Mouse (Mus musculus): ENCODE results near the gene Cyp4x1. TPM values are rescaled to one million over a fixed set of nuclear protein-coding genes. Genes with fewer than 3 reads are reported as not detected.
A peak's percentile ranks its signal among the peaks of the same experiment; 100 is the strongest.

Cyp4x1 gene
- polyA plus RNA-seq, 1 experiment from 2014 or later: 11.5 TPM

DNA sequence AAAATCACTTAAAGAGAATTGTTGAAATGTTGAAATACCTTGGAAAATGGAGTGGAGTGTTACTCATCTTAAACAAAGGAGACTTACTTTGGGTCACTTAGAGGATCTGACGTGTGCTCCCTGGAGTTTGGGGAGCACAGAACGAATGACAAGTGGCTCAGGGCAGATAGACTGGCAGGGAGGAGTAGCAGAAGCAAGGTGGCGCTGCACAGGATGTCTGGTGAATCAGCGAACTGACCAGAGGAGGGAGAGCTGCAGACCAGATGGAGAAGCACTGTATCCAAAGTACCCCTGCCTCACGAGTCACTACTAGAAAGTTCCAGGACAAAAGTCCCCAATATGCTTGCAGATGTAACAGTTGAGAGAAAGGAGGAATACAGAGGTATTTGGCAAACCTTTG, 20.8 kb downstream of the Cyp4x1 start:
- Histone ChIP-seq H3K36me3 (no peaks in the 10 kb centered on the region), H3K9ac (no peak overlapping the region), H3K4me3 (no peak overlapping the region), H3K9me3 (no peaks in the 10 kb centered on the region), H3K4me2 (no peak overlapping the region), H3K4me1 (replicated peaks) (no peaks in the 10 kb centered on the region), H3K27ac (replicated peaks) (no peak overlapping the region), H3K27me3 (no peaks in the 10 kb centered on the region; the same call in 1 of the 2 replicates)
- 21% methylated on average over 5 of the region's 5 CpGs for WGBS
- ATAC-seq (ENCODE audit: low FRiP score, low read depth): no peak

DNA sequence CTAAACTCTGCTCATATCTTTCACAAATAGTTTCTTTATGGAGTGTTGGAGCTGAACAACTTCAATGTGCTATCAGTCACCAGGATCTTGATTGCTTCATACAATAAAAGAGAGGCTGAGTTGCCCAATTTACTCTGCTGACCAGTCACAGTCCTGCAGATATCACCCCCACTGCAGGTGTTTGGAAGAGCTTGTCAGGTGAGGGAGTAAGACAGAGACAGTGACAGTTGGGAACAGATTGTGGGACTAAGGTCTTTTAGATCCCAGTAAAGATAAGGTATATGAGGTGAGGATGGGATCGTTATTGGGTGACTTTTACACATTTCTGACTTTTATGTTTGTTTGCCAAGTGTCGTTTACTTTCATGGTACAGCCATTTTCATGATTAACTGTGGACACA, 22.9 kb downstream of the Cyp4x1 start:
- no peak overlapping the region for H3K4me2 ChIP-seq
- ATAC-seq (ENCODE audit: low FRiP score, low read depth): no peak
- no peak overlapping the region for H3K4me3 ChIP-seq
- H3K27ac ChIP-seq (replicated peaks): no peak overlapping the region
- no peak overlapping the region for H3K9ac ChIP-seq
- no peaks in the 10 kb centered on the region; the same call in 1 of the 2 replicates for H3K27me3 ChIP-seq
- no peaks in the 10 kb centered on the region for H3K9me3 ChIP-seq
- no peaks in the 10 kb centered on the region for H3K36me3 ChIP-seq
- WGBS: 86% methylated on average over 2 of the region's 2 CpGs
- no peaks in the 10 kb centered on the region for H3K4me1 ChIP-seq (replicated peaks)

DNA sequence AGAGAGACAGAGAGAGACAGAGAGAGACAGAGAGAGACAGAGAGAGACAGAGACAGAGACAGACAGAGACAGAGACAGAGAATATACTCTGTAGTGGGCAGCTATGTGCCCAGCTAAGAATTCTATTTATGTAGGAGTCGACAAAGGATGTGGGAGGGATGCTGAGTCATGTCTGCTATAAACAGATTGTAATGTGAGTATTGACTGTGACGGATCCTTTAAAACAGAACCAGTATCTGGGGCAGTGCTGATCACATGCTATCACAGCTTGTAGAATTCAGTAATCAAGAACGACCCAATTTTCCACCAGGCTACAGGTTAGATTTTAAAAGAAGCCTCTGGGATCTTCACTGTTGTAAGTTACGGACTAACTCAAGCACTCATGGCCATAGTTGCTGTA, 30.6 kb downstream of the Cyp4x1 start:
- Histone ChIP-seq H3K9me3 (no peaks in the 10 kb centered on the region), H3K9ac (no peak overlapping the region), H3K27ac (replicated peaks) (no peak overlapping the region), H3K4me3 (no peak overlapping the region), H3K27me3 (0 out of 2 replicates have a peak, but pooled peaks cover 5% of the 10 kb centered on the region), H3K4me2 (no peak overlapping the region), H3K36me3 (no peaks in the 10 kb centered on the region), H3K4me1 (replicated peaks) (no peaks in the 10 kb centered on the region)
- ATAC-seq (ENCODE audit: low FRiP score, low read depth): no peak
- 73% methylated on average over 4 of the region's 4 CpGs for WGBS

DNA sequence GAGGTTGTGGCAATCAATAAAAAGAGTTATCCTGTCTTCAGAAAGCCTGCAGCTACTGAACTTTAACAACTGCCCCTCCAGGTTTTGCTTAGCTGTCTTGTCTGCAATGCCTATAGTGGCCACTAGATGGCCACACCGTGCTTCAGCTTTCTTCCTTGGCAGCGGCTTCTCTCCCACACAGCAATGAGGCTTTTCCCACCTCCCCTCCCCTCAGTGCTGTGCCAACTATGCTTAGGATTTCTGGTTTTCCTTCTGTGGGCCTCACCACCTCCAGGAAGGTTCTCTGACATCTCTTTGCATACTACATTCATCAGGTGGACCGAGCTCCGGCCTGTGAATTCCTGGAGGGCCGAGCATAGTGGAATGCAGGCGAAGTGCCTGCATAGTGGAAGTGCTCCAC, 32.4 kb downstream of the Cyp4x1 start:
- peak; percentile 74 for ATAC-seq (ENCODE audit: low FRiP score, low read depth)
- H3K9me3 ChIP-seq: no peaks in the 10 kb centered on the region
- no peaks in the 10 kb centered on the region for H3K36me3 ChIP-seq
- no peak overlapping the region for H3K9ac ChIP-seq
- 35% methylated on average over 6 of the region's 6 CpGs for WGBS
- no peak overlapping the region for H3K4me3 ChIP-seq
- no peak overlapping the region for H3K27ac ChIP-seq (replicated peaks)
- H3K4me1 ChIP-seq (replicated peaks): peaks cover 5% of the 10 kb centered on the region
- H3K4me2 ChIP-seq: no peak overlapping the region
- peaks cover 9% of the 10 kb centered on the region for H3K27me3 ChIP-seq

DNA sequence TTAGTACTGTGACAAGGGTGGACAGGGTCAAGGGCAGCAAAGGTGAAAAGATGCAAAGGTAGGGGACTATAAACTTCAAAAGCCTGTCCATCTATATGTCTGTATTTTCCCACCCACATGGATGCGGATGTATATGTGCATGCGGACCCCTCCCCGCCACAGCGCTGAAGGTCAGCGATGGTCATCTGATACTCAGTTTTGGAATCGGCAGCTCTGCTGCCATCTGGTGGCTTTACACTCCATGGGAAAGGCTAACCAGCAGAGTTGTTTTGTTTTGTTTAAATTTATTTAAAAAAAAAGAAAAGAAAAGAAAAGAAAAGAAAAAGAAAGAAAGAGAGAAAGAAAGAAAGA, 37.0 kb downstream of the Cyp4x1 start:
- no peak for ATAC-seq (ENCODE audit: low FRiP score, low read depth)
- Histone ChIP-seq H3K36me3 (no peaks in the 10 kb centered on the region), H3K9ac (no peak overlapping the region), H3K4me2 (peak overlapping the region; percentile 95), H3K27ac (replicated peaks) (no peak overlapping the region), H3K4me1 (replicated peaks) (peaks cover 19% of the 10 kb centered on the region), H3K27me3 (peaks cover 35% of the 10 kb centered on the region), H3K4me3 (peak overlapping the region; percentile 22), H3K9me3 (no peaks in the 10 kb centered on the region)
- under 1% methylated on average over 6 of the region's 6 CpGs for WGBS

DNA sequence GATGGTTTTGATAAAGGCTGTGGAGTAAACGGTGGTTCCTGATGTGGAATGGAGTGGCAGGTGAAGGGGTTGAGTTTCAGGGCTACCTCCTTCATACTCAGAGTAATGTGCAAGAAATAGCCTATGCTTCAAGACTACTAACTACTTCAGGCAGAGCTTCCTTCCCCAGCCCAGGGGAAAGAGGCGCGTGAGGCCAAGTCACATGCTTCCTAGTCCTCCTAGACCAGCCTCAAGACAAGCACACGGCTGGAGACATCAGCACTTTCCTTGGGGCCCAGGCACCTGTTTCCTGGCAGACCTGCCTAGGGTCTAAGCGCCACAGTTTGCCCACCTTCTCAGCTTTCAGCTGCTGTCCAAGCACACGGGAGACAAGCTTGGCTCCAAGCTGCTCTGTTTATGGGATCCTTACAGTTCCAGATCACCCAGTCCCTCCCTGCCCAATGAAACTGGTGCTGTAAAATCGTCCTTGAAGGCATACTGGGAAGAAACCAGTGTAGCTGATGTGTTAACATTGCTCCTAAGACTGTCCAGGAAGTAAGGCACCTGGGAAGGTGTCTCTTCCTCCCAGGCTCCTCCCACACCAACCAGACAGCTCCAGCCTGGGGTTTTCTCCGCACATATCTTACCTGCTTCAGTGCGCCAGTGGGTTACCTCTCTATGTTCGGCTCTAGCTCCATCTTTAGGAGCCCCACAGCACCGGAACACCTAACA, 37.5 kb downstream of the Cyp4x1 start:
- H3K9me3 ChIP-seq: no peaks in the 10 kb centered on the region

DNA sequence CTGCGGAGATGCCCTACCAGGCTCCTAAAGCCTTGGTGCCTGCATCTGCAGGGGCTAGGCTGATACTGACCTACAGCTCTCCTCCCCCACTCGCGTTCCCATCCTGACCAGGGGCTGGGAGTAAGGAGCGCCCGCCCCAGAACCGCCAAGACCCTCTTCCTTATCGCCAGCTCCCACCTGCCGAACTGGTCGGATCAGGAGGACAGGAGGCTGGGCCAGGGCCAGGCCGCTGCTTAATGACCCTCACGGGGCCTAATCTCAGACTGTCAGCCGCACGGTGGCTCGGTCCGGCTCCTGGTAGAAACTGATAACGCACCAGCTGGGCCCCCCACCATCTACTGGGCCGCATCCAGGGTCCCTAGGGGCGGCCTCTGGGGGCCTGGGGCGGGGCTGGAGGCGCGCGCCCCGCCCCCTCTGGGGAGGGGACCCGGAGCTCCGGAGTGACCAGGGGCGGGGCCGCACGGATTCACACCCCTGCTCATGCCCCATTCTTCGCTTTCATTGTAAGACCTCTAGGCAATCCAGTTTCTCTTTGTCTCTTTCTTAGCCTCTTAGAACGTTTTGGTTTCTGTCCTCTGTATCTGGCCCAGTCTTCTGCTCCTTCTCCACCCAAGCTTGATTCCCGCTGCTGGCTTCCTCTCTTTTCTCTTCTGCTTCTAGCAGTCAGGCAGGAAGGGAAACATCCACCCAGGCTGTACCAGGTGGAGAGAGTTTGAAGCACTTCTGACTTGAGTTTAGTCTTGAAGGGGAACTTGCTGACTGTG, 38.2 kb downstream of the Cyp4x1 start:
- Histone ChIP-seq H3K4me2 (peak overlapping the region; percentile 95), H3K9me3 (no peaks in the 10 kb centered on the region), H3K27me3 (peaks cover 31% of the 10 kb centered on the region), H3K27ac (replicated peaks) (no peak overlapping the region), H3K4me1 (replicated peaks) (peaks cover 19% of the 10 kb centered on the region), H3K4me3 (peak overlapping the region; percentile 47), H3K9ac (peak overlapping the region; percentile 52), H3K36me3 (no peaks in the 10 kb centered on the region)
- peak; percentile 73 for ATAC-seq (ENCODE audit: low FRiP score, low read depth)
- 1% methylated on average over 31 of the region's 31 CpGs for WGBS

More for the DNA sequence above, 37.5 kb downstream of the Cyp4x1 start:
- H3K4me3 ChIP-seq: peak overlapping the region; percentile 47
- WGBS: 26% methylated on average over 11 of the region's 11 CpGs
- peak overlapping the region; percentile 95 for H3K4me2 ChIP-seq
- no peaks in the 10 kb centered on the region for H3K36me3 ChIP-seq
- peak; percentile 37; the same call in 1 of the 2 replicates for ATAC-seq (ENCODE audit: low FRiP score, low read depth)
- peaks cover 19% of the 10 kb centered on the region for H3K4me1 ChIP-seq (replicated peaks)
- H3K27me3 ChIP-seq: peaks cover 35% of the 10 kb centered on the region
- no peak overlapping the region for H3K9ac ChIP-seq
- no peak overlapping the region for H3K27ac ChIP-seq (replicated peaks)

DNA sequence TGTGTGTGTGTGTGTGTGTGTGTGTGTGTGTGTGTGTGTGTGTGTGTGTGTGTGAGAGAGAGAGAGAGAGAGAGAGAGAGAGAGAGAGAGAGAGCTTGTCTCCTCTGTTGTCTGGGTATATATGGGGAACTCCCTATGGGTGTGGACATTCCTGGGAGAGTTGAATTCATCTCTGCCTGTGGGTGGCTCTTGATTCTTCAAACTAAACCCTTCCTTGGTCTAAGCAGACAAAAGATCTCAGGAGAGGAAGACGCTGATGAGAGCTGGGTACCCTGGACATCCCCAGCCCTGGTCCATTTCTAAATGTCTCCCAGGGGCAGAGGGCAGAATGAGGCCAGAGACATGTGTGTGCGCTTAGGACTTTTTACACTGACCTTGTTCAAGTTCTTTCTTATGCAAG, 40.0 kb downstream of the Cyp4x1 start:
- ATAC-seq (ENCODE audit: low FRiP score, low read depth): no peak
- no peak overlapping the region for H3K4me3 ChIP-seq
- 79% methylated on average over 2 of the region's 2 CpGs for WGBS
- H3K27me3 ChIP-seq: peaks cover 33% of the 10 kb centered on the region
- peaks cover 19% of the 10 kb centered on the region for H3K4me1 ChIP-seq (replicated peaks)
- no peak overlapping the region for H3K9ac ChIP-seq
- no peaks in the 10 kb centered on the region for H3K36me3 ChIP-seq
- no peaks in the 10 kb centered on the region for H3K9me3 ChIP-seq
- no peak overlapping the region for H3K4me2 ChIP-seq
- H3K27ac ChIP-seq (replicated peaks): no peak overlapping the region

DNA sequence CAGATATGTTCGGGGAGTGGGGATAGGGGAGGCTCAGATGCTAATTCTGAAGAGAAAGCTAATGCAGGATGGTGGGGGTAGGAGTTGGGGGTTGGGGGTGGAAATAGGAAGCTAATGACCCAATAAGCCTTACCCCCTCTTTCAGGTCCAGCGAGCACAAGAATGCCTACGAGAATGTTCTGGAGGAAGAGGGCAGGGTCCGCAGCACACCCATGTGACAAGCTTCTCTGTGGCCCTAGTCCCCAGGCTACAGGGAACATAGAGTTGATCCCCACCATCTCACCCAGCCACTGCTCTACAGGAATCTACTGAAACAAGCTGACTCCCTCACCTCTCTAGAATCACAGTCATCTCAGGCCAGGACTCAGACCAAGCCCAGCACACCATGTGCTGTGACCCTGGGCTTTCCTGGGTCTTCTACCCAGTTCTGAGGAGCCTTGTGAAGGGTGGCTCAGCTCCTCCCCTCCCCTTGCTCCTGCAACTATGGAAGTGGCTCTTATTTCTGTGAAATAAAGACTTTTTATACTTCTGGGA, 40.7 kb downstream of the Cyp4x1 start:
- Histone ChIP-seq H3K4me3 (no peak overlapping the region), H3K36me3 (no peaks in the 10 kb centered on the region), H3K9me3 (no peaks in the 10 kb centered on the region), H3K9ac (no peak overlapping the region), H3K27ac (replicated peaks) (no peak overlapping the region), H3K27me3 (peaks cover 36% of the 10 kb centered on the region), H3K4me1 (replicated peaks) (peaks cover 19% of the 10 kb centered on the region), H3K4me2 (no peak overlapping the region)
- ATAC-seq (ENCODE audit: low FRiP score, low read depth): no peak
- WGBS: 79% methylated on average over 4 of the region's 4 CpGs

DNA sequence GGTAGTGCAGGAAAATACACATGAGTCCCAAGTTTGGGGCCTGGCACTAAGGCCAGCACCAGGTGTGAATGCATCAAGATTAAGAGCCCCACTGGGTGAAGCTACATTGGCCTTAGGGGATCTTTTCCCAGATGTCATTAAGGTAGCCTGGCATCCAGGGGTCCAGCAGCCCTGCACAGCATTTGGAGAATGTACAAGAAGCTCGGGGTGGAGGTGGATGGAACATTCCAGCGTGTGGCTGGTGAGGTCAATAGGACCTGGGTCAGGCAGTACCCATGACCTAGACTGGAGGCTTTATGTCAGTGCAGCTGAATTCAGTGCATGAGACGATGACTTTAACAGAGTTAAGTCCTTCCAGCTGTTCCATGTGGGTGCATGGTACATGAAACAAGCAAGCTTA, 42.3 kb downstream of the Cyp4x1 start:
- peaks cover 33% of the 10 kb centered on the region for H3K27me3 ChIP-seq
- no peaks in the 10 kb centered on the region for H3K36me3 ChIP-seq
- no peaks in the 10 kb centered on the region for H3K9me3 ChIP-seq
- WGBS: 88% methylated on average over 3 of the region's 3 CpGs
- ATAC-seq (ENCODE audit: low FRiP score, low read depth): no peak
- H3K4me1 ChIP-seq (replicated peaks): peaks cover 15% of the 10 kb centered on the region
- H3K4me3 ChIP-seq: no peak overlapping the region
- no peak overlapping the region for H3K9ac ChIP-seq
- no peak overlapping the region for H3K4me2 ChIP-seq
- no peak overlapping the region for H3K27ac ChIP-seq (replicated peaks)

DNA sequence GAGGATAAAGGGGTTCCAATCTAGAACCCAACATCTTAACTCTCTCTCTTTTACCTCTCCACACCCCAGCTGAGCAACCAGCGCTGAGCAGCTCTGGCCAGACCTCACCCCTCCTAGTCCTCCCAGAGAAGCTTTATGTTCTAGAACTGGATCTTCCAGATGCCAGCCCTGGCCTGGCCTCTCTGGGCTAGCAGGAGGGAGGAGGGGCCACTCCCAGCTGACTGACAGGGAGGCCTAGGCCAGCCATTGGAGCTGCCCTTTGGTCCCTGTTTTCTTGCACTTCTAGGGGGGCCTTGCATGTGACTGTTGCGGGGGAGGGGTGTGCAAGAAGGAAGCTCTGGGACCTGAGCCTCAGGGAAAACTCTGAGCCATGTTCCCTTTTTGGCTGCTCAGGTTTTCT, 43.5 kb downstream of the Cyp4x1 start:
- Histone ChIP-seq H3K27ac (replicated peaks) (no peak overlapping the region), H3K4me2 (no peak overlapping the region), H3K4me1 (replicated peaks) (peaks cover 3% of the 10 kb centered on the region), H3K9me3 (no peaks in the 10 kb centered on the region), H3K9ac (no peak overlapping the region), H3K27me3 (peaks cover 21% of the 10 kb centered on the region), H3K36me3 (no peaks in the 10 kb centered on the region), H3K4me3 (no peak overlapping the region)
- no peak for ATAC-seq (ENCODE audit: low FRiP score, low read depth)
- 65% methylated on average over 2 of the region's 2 CpGs for WGBS

DNA sequence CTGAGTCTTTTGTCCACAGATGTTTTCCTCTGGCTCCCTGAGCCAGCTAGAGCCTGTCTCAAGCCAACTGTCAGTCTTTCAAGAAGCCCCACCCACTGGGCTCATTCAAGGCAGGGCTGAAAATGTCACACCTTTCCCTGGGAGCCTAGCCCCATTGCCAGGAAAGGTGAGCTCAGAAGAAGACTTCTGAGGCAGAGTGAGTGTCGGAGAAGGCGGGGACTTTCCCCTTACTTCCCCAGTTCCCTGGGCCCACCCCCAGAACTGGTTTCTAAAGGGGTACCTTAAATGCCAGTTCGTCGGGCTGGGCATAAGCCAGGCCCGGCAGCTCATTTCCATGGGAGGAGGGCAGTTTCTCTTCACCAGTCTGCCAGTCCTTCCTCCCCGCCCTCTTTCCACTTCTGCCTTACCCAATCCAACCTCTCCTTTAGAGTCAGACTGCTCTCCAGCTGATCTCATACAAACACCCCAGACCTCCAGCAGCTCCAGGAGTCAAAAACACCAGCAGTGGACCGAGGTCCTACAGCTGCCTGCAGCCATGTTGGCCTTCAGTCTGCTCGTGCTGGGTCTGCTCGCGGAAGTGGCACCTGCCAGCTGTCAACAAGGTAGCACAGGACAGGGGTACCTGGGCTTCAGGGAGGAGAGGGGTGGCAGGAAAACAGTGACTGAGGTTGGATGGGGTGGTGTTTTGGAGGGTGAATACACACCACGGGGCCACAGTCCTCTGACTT, 45.3 kb downstream of the Cyp4x1 start, which contains the start of gene Pdzk1ip1:
TSS of gene Pdzk1ip1 (plus strand) at position 98 of the 728 bp plus-strand sequence.
- no peak within 1 kb of the TSS for H3K4me3 ChIP-seq
- H3K36me3 ChIP-seq: no peaks in the 10 kb centered on the region
- H3K4me2 ChIP-seq: 0 out of 2 replicates have a peak within 1 kb of the TSS, but pooled peaks have one; percentile 6
- no peak for ATAC-seq (ENCODE audit: low FRiP score, low read depth)
- H3K9ac ChIP-seq: no peak within 1 kb of the TSS
- 35% methylated on average over 11 of the region's 11 CpGs for WGBS
- no peaks in the 10 kb centered on the region for H3K4me1 ChIP-seq (replicated peaks)
- H3K27ac ChIP-seq (replicated peaks): no peak within 1 kb of the TSS
- peaks cover 12% of the 10 kb centered on the region; the same call in 1 of the 2 replicates for H3K27me3 ChIP-seq
- H3K9me3 ChIP-seq: no peaks in the 10 kb centered on the region

Measured in hindbrain, embryonic 15.5 days (tissue).